Mouse (Mus musculus) hindbrain, embryonic 14.5 days (tissue): ENCODE measurements around the gene Zbtb6. TPM values are rescaled to one million over a fixed set of nuclear protein-coding genes. Genes with fewer than 3 reads are reported as not detected.

Experiments
- ATAC-seq: fragments of 200-750 bp; cut with Nextera tagmentation; 2 replicates; pipeline ENCODE4 v1.8.0; 2017; ENCODE audit warnings: moderate number of reproducible peaks, mild to moderate bottlenecking, moderate TSS enrichment, moderate library complexity; ENCODE audit not compliant: low FRiP score
- DNase-seq: peaks from one replicate; pipeline ENCODE4 v3.0.0-alpha.2; 2015; ENCODE audit warnings: low spot score
- H3K27ac ChIP-seq: fragments of 300-500 bp; sonication (generic); 2 replicates; pipeline ENCODE4 v1.5.1; 2014; ENCODE audit warnings: mild to moderate bottlenecking, moderate library complexity
- H3K27me3 ChIP-seq: fragments of 300-500 bp; sonication (generic); 2 replicates; pipeline ENCODE4 v1.6.1; 2014; ENCODE audit warnings: mild to moderate bottlenecking, low read length, mixed read lengths; ENCODE audit not compliant: control insufficient read depth, insufficient read depth
- H3K36me3 ChIP-seq: fragments of 300-500 bp; sonication (generic); replicated peaks from 2 replicates; pipeline ENCODE4 v1.6.1; 2014; ENCODE audit not compliant: control insufficient read depth, insufficient read depth
- H3K4me1 ChIP-seq: fragments of 300-500 bp; sonication (generic); replicated peaks from 2 replicates; pipeline ENCODE4 v1.6.1; 2014; ENCODE audit warnings: antibody characterized with exemption, low read length, mixed read lengths; ENCODE audit not compliant: control insufficient read depth, insufficient read depth
- H3K4me2 ChIP-seq: fragments of 300-500 bp; sonication (generic); replicated peaks from 2 replicates; pipeline ENCODE4 v1.6.1; 2014; ENCODE audit warnings: mild to moderate bottlenecking, moderate library complexity
- H3K4me3 ChIP-seq: fragments of 300-500 bp; sonication (generic); replicated peaks from 2 replicates; pipeline ENCODE4 v1.5.1; 2014; ENCODE audit warnings: mild to moderate bottlenecking, low read length
- H3K9ac ChIP-seq: fragments of 300-500 bp; sonication (generic); 2 replicates; pipeline ENCODE4 v1.6.1; 2014
- H3K9me3 ChIP-seq: fragments of 300-500 bp; sonication (generic); 2 replicates; pipeline ENCODE4 v1.6.1; 2016; ENCODE audit warnings: low read length; ENCODE audit not compliant: control insufficient read depth
- WGBS: fragments of 180-500 bp; shearing (Covaris S2); extraction: QIAGEN DNeasy Blood & Tissue Kit; methylation state at CpG from one replicate; pipeline ENCODE4 v1.1.7; 2014; 5-methylcytosine and 5-hydroxymethylcytosine counted together
- polyA plus RNA-seq: library from polyadenylated mRNA; unstranded; fragments of >200 nt; fragmentation: Nextera tagmentation; extraction: Ambion mirVana; gene quantifications from 2 replicates; pipeline ENCODE4 v1.2.1, GENCODE M21; 2014

Gene Zbtb6
- polyA plus RNA-seq, 1 experiment from 2014 or later = 9.9 TPM

DNA sequence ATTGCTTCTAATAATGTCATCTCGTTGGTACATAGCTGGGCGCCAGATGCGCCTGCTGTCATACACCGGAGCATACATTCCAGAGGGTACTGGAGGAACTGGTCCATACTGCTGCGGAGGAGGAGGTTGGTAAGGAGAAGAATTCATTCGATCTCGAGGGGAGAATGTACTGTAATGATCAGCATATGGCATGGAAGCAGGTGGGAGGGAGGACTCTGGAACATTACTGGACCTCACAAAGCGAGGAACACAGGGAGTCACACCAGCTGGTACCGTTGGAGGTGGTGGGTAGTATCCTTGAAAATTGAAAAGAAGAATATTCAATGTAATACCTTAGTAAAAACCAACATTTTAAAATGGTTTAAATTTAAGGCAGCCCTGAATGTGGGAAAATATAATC, 60.0 kb downstream of the Zbtb6 start:
- 89% methylated on average over 9 of the region's 9 CpGs for WGBS

DNA sequence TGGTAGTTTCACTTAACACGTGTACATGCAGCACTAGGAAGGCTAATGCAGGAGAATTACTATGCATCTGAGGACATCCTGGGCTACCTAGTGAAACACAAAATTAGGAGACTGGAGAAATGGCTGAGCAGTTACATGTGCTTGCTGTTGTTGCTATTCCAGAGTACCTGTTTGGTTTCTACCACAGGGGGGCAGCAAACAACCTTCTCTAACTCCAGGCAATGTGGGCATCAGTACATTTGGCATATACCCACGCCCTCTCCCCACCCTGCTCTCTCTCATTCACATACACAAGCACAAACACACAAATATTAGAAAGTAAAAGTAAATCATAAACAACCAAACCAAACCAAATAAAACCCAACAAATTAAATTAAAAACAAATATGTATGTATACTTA, 62.8 kb downstream of the Zbtb6 start:
- Histone ChIP-seq H3K9ac (no peak overlapping the region), H3K9me3 (no peaks in the 10 kb centered on the region), H3K27ac (no peak overlapping the region), H3K4me2 (no peak overlapping the region), H3K4me3 (no peak overlapping the region), H3K36me3 (peaks cover 85% of the 10 kb centered on the region), H3K4me1 (no peaks in the 10 kb centered on the region), H3K27me3 (no peaks in the 10 kb centered on the region)
- DNase-seq = peak; percentile 65
- ATAC-seq = no peak
- WGBS = 59% methylated on average over 2 of the region's 2 CpGs

More for the DNA sequence above, 60.0 kb downstream of the Zbtb6 start:
- Histone ChIP-seq H3K36me3 (peaks cover 75% of the 10 kb centered on the region), H3K9me3 (no peaks in the 10 kb centered on the region), H3K27me3 (no peaks in the 10 kb centered on the region), H3K4me3 (no peak overlapping the region), H3K27ac (no peak overlapping the region), H3K4me1 (no peaks in the 10 kb centered on the region), H3K4me2 (no peak overlapping the region), H3K9ac (no peak overlapping the region)
- ATAC-seq (no peak), DNase-seq (no peak)

GRCm38 (mm10) chr2:37376018-37376417, 67.0 kb downstream of the Zbtb6 start:
- Histone ChIP-seq H3K27me3 (no peaks in the 10 kb centered on the region), H3K27ac (no peak overlapping the region), H3K4me2 (no peak overlapping the region), H3K36me3 (peaks cover 77% of the 10 kb centered on the region), H3K9ac (no peak overlapping the region), H3K9me3 (no peaks in the 10 kb centered on the region), H3K4me1 (no peaks in the 10 kb centered on the region), H3K4me3 (no peak overlapping the region)
- WGBS = 100% methylated on average over 1 of the region's 1 CpGs
- no peak for DNase-seq
- ATAC-seq = no peak

Other genes starting within 250 kb of the Zbtb6 start
- gene Olfr366, start 231.6 kb downstream of the Zbtb6 start, polyA plus RNA-seq = not detected in 2 replicates
- not detected in 2 replicates for gene Olfr368, start 116.7 kb downstream of the Zbtb6 start, polyA plus RNA-seq
- gene Pdcl, start 83.8 kb downstream of the Zbtb6 start, polyA plus RNA-seq = 57.0 and 57.2 TPM in 2 replicates
- 25.6 and 26.0 TPM in 2 replicates for gene Rc3h2, start 20.3 kb downstream of the Zbtb6 start, polyA plus RNA-seq
- 9.5 and 9.8 TPM in 2 replicates for gene Zbtb26, start within 50 bp of the Zbtb6 start, polyA plus RNA-seq
- 63.4 and 79.3 TPM in 2 replicates for gene Rabgap1, start 108 bp upstream of the Zbtb6 start, polyA plus RNA-seq
- gene Gpr21, start 73.2 kb upstream of the Zbtb6 start, polyA plus RNA-seq = 26.0 and 26.1 TPM in 2 replicates